Mouse (Mus musculus) hindbrain, embryonic 14.5 days (tissue): ENCODE measurements around the gene Fam50a. TPM values are rescaled to one million over a fixed set of nuclear protein-coding genes. Genes with fewer than 3 reads are reported as not detected.

Experiments
- ATAC-seq: fragments of 200-750 bp; cut with Nextera tagmentation; 2 replicates; pipeline ENCODE4 v1.8.0; 2017; ENCODE audit warnings: moderate number of reproducible peaks, mild to moderate bottlenecking, moderate TSS enrichment, moderate library complexity; ENCODE audit not compliant: low FRiP score
- DNase-seq: peaks from one replicate; pipeline ENCODE4 v3.0.0-alpha.2; 2015; ENCODE audit warnings: low spot score
- H3K27ac ChIP-seq: fragments of 300-500 bp; sonication (generic); 2 replicates; pipeline ENCODE4 v1.5.1; 2014; ENCODE audit warnings: mild to moderate bottlenecking, moderate library complexity
- H3K27me3 ChIP-seq: fragments of 300-500 bp; sonication (generic); 2 replicates; pipeline ENCODE4 v1.6.1; 2014; ENCODE audit warnings: mild to moderate bottlenecking, low read length, mixed read lengths; ENCODE audit not compliant: control insufficient read depth, insufficient read depth
- H3K36me3 ChIP-seq: fragments of 300-500 bp; sonication (generic); replicated peaks from 2 replicates; pipeline ENCODE4 v1.6.1; 2014; ENCODE audit not compliant: control insufficient read depth, insufficient read depth
- H3K4me1 ChIP-seq: fragments of 300-500 bp; sonication (generic); replicated peaks from 2 replicates; pipeline ENCODE4 v1.6.1; 2014; ENCODE audit warnings: antibody characterized with exemption, low read length, mixed read lengths; ENCODE audit not compliant: control insufficient read depth, insufficient read depth
- H3K4me2 ChIP-seq: fragments of 300-500 bp; sonication (generic); replicated peaks from 2 replicates; pipeline ENCODE4 v1.6.1; 2014; ENCODE audit warnings: mild to moderate bottlenecking, moderate library complexity
- H3K4me3 ChIP-seq: fragments of 300-500 bp; sonication (generic); replicated peaks from 2 replicates; pipeline ENCODE4 v1.5.1; 2014; ENCODE audit warnings: mild to moderate bottlenecking, low read length
- H3K9ac ChIP-seq: fragments of 300-500 bp; sonication (generic); 2 replicates; pipeline ENCODE4 v1.6.1; 2014
- H3K9me3 ChIP-seq: fragments of 300-500 bp; sonication (generic); 2 replicates; pipeline ENCODE4 v1.6.1; 2016; ENCODE audit warnings: low read length; ENCODE audit not compliant: control insufficient read depth
- WGBS: fragments of 180-500 bp; shearing (Covaris S2); extraction: QIAGEN DNeasy Blood & Tissue Kit; methylation state at CpG from one replicate; pipeline ENCODE4 v1.1.7; 2014; 5-methylcytosine and 5-hydroxymethylcytosine counted together
- polyA plus RNA-seq: library from polyadenylated mRNA; unstranded; fragments of >200 nt; fragmentation: Nextera tagmentation; extraction: Ambion mirVana; gene quantifications from 2 replicates; pipeline ENCODE4 v1.2.1, GENCODE M21; 2014

Fam50a gene
- 45.3 and 46.8 TPM in 2 replicates for polyA plus RNA-seq

DNA sequence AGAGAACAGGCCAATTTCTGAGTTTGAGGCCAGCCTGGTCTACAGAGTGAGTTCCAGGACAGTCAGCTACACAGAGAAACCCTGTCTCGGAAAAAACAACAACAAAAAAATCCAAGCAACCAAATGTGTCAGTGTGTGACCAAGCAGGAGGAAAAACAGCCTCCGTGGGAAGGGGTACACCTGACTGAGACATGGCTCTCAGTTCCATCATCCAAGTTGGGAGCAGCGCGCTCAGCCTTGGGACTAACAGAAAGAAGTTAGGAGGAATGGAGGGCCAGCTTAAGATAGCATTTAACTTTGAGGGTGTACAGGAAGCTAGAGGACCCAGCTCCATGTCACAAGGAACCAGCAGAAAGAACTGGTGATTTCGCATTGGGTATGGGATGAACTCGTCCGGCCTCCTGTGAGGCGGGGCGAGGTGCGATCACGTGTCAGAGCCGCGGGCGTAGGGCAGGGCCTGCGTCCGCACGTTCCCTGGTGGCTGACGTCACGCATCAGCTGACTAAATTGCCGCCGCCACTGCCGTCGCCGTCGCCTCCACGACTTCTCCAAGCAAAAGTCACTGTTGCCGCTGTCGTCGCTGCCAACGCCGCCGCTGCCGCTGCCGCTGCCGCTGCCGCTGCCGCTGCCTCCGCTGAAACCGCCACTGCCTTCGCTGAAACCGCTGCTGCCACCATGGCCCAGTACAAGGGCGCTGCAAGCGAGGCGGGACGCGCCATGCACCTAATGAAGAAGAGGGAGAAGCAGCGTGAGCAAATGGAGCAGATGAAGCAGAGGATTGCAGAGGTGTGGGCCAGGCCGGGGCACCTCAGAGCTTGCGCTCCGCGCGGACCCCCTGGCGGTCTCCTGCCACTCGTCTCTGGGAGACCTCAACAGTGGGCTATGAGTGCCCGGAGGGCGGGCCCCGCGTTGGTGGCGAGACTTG, at the start of gene Fam50a:
Gene Fam50a (plus strand): TSS at position 494 of the 925 bp plus-strand sequence.
- H3K27ac ChIP-seq, result peak within 1 kb of the TSS; percentile 91
- H3K4me2 ChIP-seq, result peak within 1 kb of the TSS; percentile 57
- peak; percentile 86 for DNase-seq
- 20% methylated on average over 58 of the region's 59 CpGs for WGBS
- H3K4me3 ChIP-seq, result peak within 1 kb of the TSS; percentile 55
- H3K9me3 ChIP-seq, result no peaks in the 10 kb centered on the region
- H3K4me1 ChIP-seq, result peaks cover 4% of the 10 kb centered on the region; the same call in 1 of the 2 replicates
- ATAC-seq, result peak; percentile 97
- peaks cover 43% of the 10 kb centered on the region for H3K36me3 ChIP-seq
- no peaks in the 10 kb centered on the region for H3K27me3 ChIP-seq
- H3K9ac ChIP-seq, result peak within 1 kb of the TSS; percentile 74

DNA sequence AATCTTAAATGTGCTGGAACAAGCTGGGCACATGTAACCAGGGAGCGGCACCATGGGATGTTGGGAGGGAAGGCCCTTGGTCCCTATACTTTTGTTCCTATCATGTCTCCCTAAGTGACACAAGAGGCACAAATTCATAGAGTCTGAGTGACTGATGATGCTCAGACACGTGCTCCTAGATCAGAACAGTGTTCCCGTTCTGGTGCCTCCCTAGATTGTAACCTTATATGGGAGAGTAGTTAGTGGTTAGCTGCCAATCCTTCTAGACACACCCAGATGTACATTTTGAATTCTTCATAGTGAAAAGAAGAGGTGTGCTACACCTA, 43.1 kb upstream of the Fam50a start:
- Histone ChIP-seq H3K27me3 (no peaks in the 10 kb centered on the region), H3K36me3 (peaks cover 16% of the 10 kb centered on the region), H3K4me3 (peak overlapping the region; percentile 58), H3K4me1 (no peaks in the 10 kb centered on the region; the same call in 1 of the 2 replicates), H3K9me3 (no peaks in the 10 kb centered on the region), H3K4me2 (peak overlapping the region; percentile 55), H3K27ac (peak overlapping the region; percentile 96), H3K9ac (peak overlapping the region; percentile 59)
- WGBS, result 33% methylated on average over 3 of the region's 3 CpGs
- ATAC-seq (peak; percentile 17; the same call in 1 of the 2 replicates), DNase-seq (no peak)

DNA sequence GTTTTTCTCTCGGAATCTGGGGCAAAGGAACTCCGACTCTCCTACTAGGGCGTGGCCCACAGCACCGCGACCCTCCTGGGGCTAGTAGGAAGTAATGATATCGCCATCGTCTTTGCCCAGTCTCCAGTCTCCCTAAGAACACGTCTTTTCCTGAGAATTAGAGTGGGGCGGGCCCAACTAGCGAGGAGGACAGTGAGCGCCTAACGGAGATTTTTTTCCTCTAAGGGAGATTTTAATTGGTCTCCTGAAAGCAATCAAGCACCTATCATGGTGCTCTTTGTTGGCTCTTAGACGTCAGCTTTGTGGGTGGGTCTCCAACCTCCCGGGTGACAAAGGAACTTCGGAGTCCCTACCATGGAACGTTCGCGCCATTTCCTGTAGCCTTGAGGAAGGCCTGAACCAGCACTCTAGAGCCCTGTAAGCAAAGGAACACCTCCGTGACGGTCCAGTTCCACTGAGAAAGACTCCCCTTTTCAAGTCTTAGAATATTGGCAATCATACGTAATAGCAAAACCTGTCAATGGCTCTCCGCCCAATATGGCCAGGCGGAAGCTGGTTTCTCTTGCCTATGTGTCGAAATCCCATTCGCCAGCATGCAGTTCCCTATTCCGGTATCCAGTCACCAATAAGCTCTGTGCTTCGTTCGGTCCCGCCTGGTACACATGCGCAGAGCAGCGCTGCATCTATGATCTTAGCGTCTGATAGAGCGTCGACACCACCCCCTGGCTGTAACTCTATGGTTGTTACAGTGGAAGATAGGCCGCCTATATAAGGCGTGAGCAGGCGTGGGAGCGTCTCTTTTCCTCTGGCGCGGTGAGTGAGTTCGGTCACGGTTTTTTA, 42.6 kb upstream of the Fam50a start, which contains the start of gene Rpl10:
Gene Rpl10 (plus strand): TSS at position 751 of the 840 bp plus-strand sequence.
- Histone ChIP-seq H3K9me3 (no peaks in the 10 kb centered on the region), H3K4me1 (no peaks in the 10 kb centered on the region; the same call in 1 of the 2 replicates), H3K36me3 (peaks cover 16% of the 10 kb centered on the region), H3K9ac (peak within 1 kb of the TSS; percentile 75), H3K4me2 (peak within 1 kb of the TSS; percentile 67), H3K4me3 (peak within 1 kb of the TSS; percentile 58), H3K27ac (peak within 1 kb of the TSS; percentile 96), H3K27me3 (no peaks in the 10 kb centered on the region)
- 17% methylated on average over 42 of the region's 42 CpGs for WGBS
- DNase-seq (peak; percentile 90), ATAC-seq (peak; percentile 95)

DNA sequence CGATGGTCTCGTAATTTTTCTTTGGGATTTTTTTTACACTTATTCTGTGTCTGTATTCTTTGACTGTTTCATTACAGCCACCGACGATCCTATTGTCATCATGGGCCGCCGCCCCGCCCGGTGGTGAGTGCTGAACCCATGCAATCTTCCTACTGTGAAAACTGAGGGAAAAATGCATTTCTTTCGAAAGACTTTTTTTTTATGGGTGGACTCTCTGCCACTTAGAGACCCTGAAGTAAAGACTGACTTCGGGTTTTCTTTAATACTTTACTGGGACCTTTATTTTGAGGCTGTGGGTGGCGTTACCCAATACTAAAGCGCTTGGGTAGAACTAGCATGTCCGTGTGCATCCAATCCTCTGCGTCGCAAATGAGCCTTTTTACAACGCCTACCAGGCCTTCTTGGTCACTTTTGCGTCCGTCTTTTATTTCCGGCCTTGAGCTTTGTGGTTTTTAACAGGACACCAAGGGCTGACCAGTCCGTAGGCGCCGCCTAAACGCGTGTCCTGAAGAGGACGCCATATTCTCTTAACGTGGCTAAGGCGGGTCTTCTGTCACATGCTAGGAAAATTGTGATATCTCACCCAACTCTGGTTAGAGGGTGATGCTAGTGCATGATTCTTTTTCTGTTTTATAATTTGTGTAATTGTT, 41.8 kb upstream of the Fam50a start:
- no peak for ATAC-seq
- DNase-seq, result no peak
- H3K9me3 ChIP-seq, result no peaks in the 10 kb centered on the region
- peak overlapping the region; percentile 67 for H3K4me2 ChIP-seq
- H3K27ac ChIP-seq, result peak overlapping the region; percentile 56
- H3K27me3 ChIP-seq, result no peaks in the 10 kb centered on the region
- H3K36me3 ChIP-seq, result peaks cover 16% of the 10 kb centered on the region
- no peaks in the 10 kb centered on the region; the same call in 1 of the 2 replicates for H3K4me1 ChIP-seq
- 18% methylated on average over 27 of the region's 27 CpGs for WGBS
- H3K4me3 ChIP-seq, result peak overlapping the region; percentile 58
- peak overlapping the region; percentile 75 for H3K9ac ChIP-seq

DNA sequence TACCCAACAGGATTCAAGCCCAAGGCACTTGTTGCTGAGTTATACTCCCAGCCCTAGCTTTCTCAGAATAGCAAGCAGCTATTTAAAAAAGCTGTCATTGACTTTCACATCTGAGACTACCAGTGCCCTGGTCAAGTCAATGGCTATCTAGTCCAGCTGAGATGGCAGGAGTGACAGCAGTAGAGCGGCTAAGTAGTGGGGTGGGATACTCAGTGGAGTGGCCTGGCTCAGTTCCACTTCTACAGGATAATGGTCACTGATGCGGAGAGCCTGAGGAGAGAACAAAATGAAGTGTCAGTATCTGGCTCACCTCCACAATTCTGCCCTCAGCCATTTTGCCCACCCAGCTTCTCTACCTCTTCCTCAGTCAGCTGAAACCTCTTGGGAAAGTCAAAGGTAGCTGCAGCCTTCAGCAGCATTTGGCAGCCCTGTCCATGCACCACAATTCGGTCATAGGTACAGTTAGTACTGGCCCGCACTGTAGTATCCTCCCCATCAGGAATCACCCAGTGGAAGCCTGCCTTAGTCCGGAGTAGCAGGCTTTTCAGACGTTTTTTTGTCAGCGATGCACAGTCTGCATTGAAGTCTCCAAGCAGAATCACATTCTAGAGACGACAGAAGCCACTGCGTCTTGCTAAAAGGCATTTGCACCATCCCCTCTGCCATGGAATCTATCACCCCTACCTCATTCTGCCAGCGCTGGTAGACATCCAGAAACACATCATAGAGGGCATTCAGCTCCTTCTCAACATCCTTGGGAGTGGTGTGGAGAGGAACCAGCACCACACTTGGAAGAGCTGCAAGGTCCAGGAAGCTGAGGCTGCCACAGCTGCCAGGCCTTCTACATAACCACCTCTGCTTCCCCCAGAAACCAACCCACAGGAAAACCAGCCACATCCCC, 39.2 kb upstream of the Fam50a start:
- DNase-seq, result no peak
- Histone ChIP-seq H3K4me1 (no peaks in the 10 kb centered on the region; the same call in 1 of the 2 replicates), H3K4me3 (no peak overlapping the region), H3K9ac (no peak overlapping the region), H3K27me3 (no peaks in the 10 kb centered on the region), H3K36me3 (peaks cover 16% of the 10 kb centered on the region), H3K4me2 (no peak overlapping the region), H3K9me3 (no peaks in the 10 kb centered on the region), H3K27ac (no peak overlapping the region)
- 32% methylated on average over 10 of the region's 10 CpGs for WGBS
- ATAC-seq, result no peak

DNA sequence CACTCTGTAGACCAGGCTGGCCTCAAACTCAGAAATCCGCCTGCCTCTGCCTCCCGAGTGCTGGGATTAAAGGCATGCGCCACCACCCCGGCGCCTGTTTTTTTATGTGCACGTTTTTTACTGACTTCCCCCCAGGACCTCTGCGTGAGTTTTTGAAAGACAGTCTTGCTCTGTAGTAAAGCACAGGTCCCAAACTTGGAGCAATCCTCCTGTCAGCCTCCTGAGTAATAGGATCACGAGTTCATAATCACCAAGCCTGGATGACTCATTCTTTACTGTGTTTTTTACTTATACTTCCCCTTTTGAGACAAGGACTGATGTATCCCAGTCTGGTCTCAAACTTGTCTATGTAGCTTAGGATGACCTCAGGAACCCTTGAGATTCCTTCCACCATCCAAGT, 34.9 kb upstream of the Fam50a start:
- Histone ChIP-seq H3K4me1 (no peaks in the 10 kb centered on the region; the same call in 1 of the 2 replicates), H3K9me3 (no peaks in the 10 kb centered on the region), H3K4me3 (no peak overlapping the region), H3K27ac (no peak overlapping the region), H3K4me2 (no peak overlapping the region), H3K9ac (no peak overlapping the region), H3K36me3 (peaks cover 5% of the 10 kb centered on the region), H3K27me3 (no peaks in the 10 kb centered on the region)
- DNase-seq (no peak), ATAC-seq (no peak)
- 78% methylated on average over 8 of the region's 8 CpGs for WGBS

DNA sequence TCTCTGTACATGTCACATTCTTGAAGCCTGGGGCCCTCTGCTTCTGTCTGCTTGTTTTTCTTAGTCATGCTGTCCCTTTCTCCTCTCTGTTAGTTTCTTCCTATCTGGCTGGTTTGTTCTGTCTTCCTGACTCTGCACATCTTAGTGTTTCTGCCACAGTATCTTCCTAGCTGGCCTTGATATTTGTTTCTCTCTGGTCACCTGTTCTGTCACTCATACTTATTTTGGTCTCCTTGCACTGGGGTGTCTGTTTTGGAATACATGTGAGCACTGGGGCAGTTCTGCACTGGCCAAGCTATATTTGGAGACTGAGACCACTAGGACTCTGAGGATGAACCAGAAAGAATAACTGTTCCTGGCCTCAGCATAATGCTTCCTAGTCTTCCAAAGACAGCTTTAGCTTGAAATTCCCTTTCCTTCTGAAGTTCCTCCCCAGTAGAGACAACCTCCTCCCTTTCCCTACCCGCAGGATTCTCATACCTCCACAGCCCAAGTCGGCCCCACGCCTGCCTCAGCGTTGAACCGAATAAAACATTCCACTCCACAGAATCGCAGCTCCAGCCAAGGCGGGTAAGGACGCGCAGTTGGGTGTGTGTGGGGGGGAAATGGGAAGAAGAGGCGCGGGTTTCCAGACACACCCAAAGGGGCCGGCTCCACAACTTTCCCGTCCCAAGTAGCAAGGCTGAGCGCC, 31.6 kb upstream of the Fam50a start:
- 10% methylated on average over 14 of the region's 14 CpGs for WGBS
- peak overlapping the region; percentile 76 for H3K9ac ChIP-seq
- H3K4me1 ChIP-seq, result peaks cover 6% of the 10 kb centered on the region; the same call in 1 of the 2 replicates
- peak overlapping the region; percentile 65 for H3K4me2 ChIP-seq
- H3K36me3 ChIP-seq, result no peaks in the 10 kb centered on the region
- H3K4me3 ChIP-seq, result peak overlapping the region; percentile 59
- DNase-seq (no peak), ATAC-seq (no peak)
- no peaks in the 10 kb centered on the region for H3K9me3 ChIP-seq
- no peaks in the 10 kb centered on the region for H3K27me3 ChIP-seq
- no peak overlapping the region for H3K27ac ChIP-seq
